Mouse (Mus musculus) WW6 (cell line): ENCODE results near the gene Plekhd1.

ENCODE experiments used
- DNase-seq: peaks from one replicate; pipeline ENCODE4 v3.0.0-alpha.2; 2013; ENCODE audit warnings: low read depth, low spot score

Gene Plekhd1

GRCm38 (mm10) chr12:80698526-80699143 is 6.2 kb downstream of the Plekhd1 start:
- no peak for DNase-seq

- no peak for DNase-seq
Measured at GRCm38 (mm10) chr12:80699144-80699531, 6.7 kb downstream of the Plekhd1 start.

- DNase-seq: no peak
Measured at GRCm38 (mm10) chr12:80701332-80701731, 8.9 kb downstream of the Plekhd1 start.

GRCm38 (mm10) chr12:80706208-80706914 is 14.0 kb downstream of the Plekhd1 start:
- DNase-seq: no peak

- no peak for DNase-seq
Measured at GRCm38 (mm10) chr12:80706915-80707604, 14.7 kb downstream of the Plekhd1 start.

GRCm38 (mm10) chr12:80715915-80716314 is 23.5 kb downstream of the Plekhd1 start:
- DNase-seq: no peak

GRCm38 (mm10) chr12:80719141-80719540 is 26.8 kb downstream of the Plekhd1 start:
- DNase-seq: no peak

- DNase-seq: no peak
Measured at GRCm38 (mm10) chr12:80720507-80720906, 28.1 kb downstream of the Plekhd1 start.

- peak; percentile 79 for DNase-seq
Measured at GRCm38 (mm10) chr12:80721458-80721857, 29.1 kb downstream of the Plekhd1 start.

GRCm38 (mm10) chr12:80724853-80725559 is 32.6 kb downstream of the Plekhd1 start:
- no peak for DNase-seq

GRCm38 (mm10) chr12:80728207-80728606 is 35.8 kb downstream of the Plekhd1 start:
- DNase-seq: no peak

GRCm38 (mm10) chr12:80728814-80729213 is 36.4 kb downstream of the Plekhd1 start:
- no peak for DNase-seq

- DNase-seq: no peak
Measured at GRCm38 (mm10) chr12:80729758-80730530, 37.6 kb downstream of the Plekhd1 start.

- DNase-seq: peak; percentile 54
Measured at GRCm38 (mm10) chr12:80730567-80730966, 38.2 kb downstream of the Plekhd1 start.

GRCm38 (mm10) chr12:80734526-80735470 is 42.4 kb downstream of the Plekhd1 start:
- DNase-seq: no peak

- DNase-seq: no peak
Measured at GRCm38 (mm10) chr12:80736464-80737282, 44.3 kb downstream of the Plekhd1 start.

- DNase-seq: no peak
Measured at GRCm38 (mm10) chr12:80737283-80737600, 44.9 kb downstream of the Plekhd1 start.

GRCm38 (mm10) chr12:80739482-80739881 is 47.1 kb downstream of the Plekhd1 start:
- no peak for DNase-seq

- no peak for DNase-seq
Measured at GRCm38 (mm10) chr12:80744614-80745013, 52.2 kb downstream of the Plekhd1 start.
